Mouse (Mus musculus) kidney, embryonic 14.5 days (tissue): ENCODE results near the gene Josd1. TPM values are rescaled to one million over a fixed set of nuclear protein-coding genes. Genes with fewer than 3 reads are reported as not detected.

Source experiments
- ATAC-seq: fragments of 200-750 bp; cut with Nextera tagmentation; 2 replicates; pipeline ENCODE4 v1.8.0; 2017; ENCODE audit warnings: moderate number of reproducible peaks, mild to moderate bottlenecking, moderate TSS enrichment, moderate library complexity; ENCODE audit not compliant: low FRiP score, low TSS enrichment
- H3K27ac ChIP-seq: fragments of 300-500 bp; sonication (generic); 2 replicates; pipeline ENCODE4 v1.5.1; 2014; ENCODE audit warnings: low read depth, mild to moderate bottlenecking, low read length, moderate library complexity, mixed read lengths
- H3K27me3 ChIP-seq: fragments of 300-500 bp; sonication (generic); 2 replicates; pipeline ENCODE4 v1.6.1; 2014; ENCODE audit warnings: mild to moderate bottlenecking, low read length; ENCODE audit not compliant: control insufficient read depth, insufficient read depth
- H3K36me3 ChIP-seq: fragments of 300-500 bp; sonication (generic); 2 replicates; pipeline ENCODE4 v1.6.1; 2014; ENCODE audit warnings: low read length, mixed read lengths; ENCODE audit not compliant: control insufficient read depth, insufficient read depth
- H3K4me1 ChIP-seq: fragments of 300-500 bp; sonication (generic); 2 replicates; pipeline ENCODE4 v1.6.1; 2014; ENCODE audit warnings: low read length, mixed read lengths; ENCODE audit not compliant: control insufficient read depth, insufficient read depth
- H3K4me2 ChIP-seq: fragments of 300-500 bp; sonication (generic); replicated peaks from 2 replicates; pipeline ENCODE4 v1.6.1; 2014; ENCODE audit warnings: low read depth, mild to moderate bottlenecking, low read length
- H3K4me3 ChIP-seq: fragments of 300-500 bp; sonication (generic); 2 replicates; pipeline ENCODE4 v1.5.1; 2014; ENCODE audit warnings: mild to moderate bottlenecking, low read length
- H3K9ac ChIP-seq: fragments of 300-500 bp; sonication (generic); 2 replicates; pipeline ENCODE4 v1.6.1; 2014; ENCODE audit warnings: low read depth, mild to moderate bottlenecking, low read length, moderate library complexity
- H3K9me3 ChIP-seq: fragments of 300-500 bp; sonication (generic); 2 replicates; pipeline ENCODE4 v1.6.1; 2016; ENCODE audit warnings: low read length; ENCODE audit not compliant: control insufficient read depth
- WGBS: fragments of 180-500 bp; shearing (Covaris S2); extraction: QIAGEN DNeasy Blood & Tissue Kit; methylation state at CpG from one replicate; pipeline ENCODE4 v1.1.7; 2014; 5-methylcytosine and 5-hydroxymethylcytosine counted together
- polyA plus RNA-seq: library from polyadenylated mRNA; unstranded; fragments of >200 nt; fragmentation: Nextera tagmentation; extraction: Ambion mirVana; gene quantifications from 2 replicates; pipeline ENCODE4 v1.2.1, GENCODE M21; 2014

Gene Josd1
- polyA plus RNA-seq, 1 experiment from 2014 or later: 13.0 TPM

GRCm38 (mm10) chr15:79688268-79688956 lies 693 bp upstream of the Josd1 start:
- ATAC-seq: no peak
- 3% methylated on average over 8 of the region's 8 CpGs for WGBS
- peaks cover 50% of the 10 kb centered on the region for H3K4me1 ChIP-seq

GRCm38 (mm10) chr15:79687175-79687574 lies 544 bp downstream of the Josd1 start:
- ATAC-seq: no peak
- H3K9me3 ChIP-seq: no peaks in the 10 kb centered on the region
- H3K4me3 ChIP-seq: peak overlapping the region; percentile 87
- no peaks in the 10 kb centered on the region for H3K27me3 ChIP-seq
- H3K9ac ChIP-seq: peak overlapping the region; percentile 90
- peaks cover 51% of the 10 kb centered on the region for H3K4me1 ChIP-seq
- WGBS: 0% methylated on average over 24 of the region's 33 CpGs
- H3K4me2 ChIP-seq: peak overlapping the region; percentile 73
- no peaks in the 10 kb centered on the region for H3K36me3 ChIP-seq
- H3K27ac ChIP-seq: peak overlapping the region; percentile 92

More at GRCm38 (mm10) chr15:79688268-79688956, 693 bp upstream of the Josd1 start:
- Histone ChIP-seq H3K9ac (peak overlapping the region; percentile 90; the same call in 1 of the 2 replicates), H3K36me3 (no peaks in the 10 kb centered on the region), H3K4me2 (peak overlapping the region; percentile 73), H3K27me3 (no peaks in the 10 kb centered on the region), H3K27ac (peak overlapping the region; percentile 92), H3K9me3 (no peaks in the 10 kb centered on the region), H3K4me3 (peak overlapping the region; percentile 87)

GRCm38 (mm10) chr15:79686046-79686869 lies 1.5 kb downstream of the Josd1 start:
- 17% methylated on average over 15 of the region's 15 CpGs for WGBS
- H3K4me3 ChIP-seq: peak overlapping the region; percentile 87
- no peaks in the 10 kb centered on the region for H3K27me3 ChIP-seq
- peak overlapping the region; percentile 73 for H3K4me2 ChIP-seq
- ATAC-seq: no peak
- no peaks in the 10 kb centered on the region for H3K9me3 ChIP-seq
- peaks cover 44% of the 10 kb centered on the region for H3K4me1 ChIP-seq
- no peaks in the 10 kb centered on the region for H3K36me3 ChIP-seq
- H3K9ac ChIP-seq: peak overlapping the region; percentile 90
- no peak overlapping the region for H3K27ac ChIP-seq

- H3K9ac ChIP-seq: peak overlapping the region; percentile 90
- no peaks in the 10 kb centered on the region for H3K9me3 ChIP-seq
- H3K27ac ChIP-seq: no peak overlapping the region
- H3K4me3 ChIP-seq: peak overlapping the region; percentile 87
- WGBS: 7% methylated on average over 6 of the region's 6 CpGs
- peaks cover 44% of the 10 kb centered on the region for H3K4me1 ChIP-seq
- no peaks in the 10 kb centered on the region for H3K27me3 ChIP-seq
- H3K4me2 ChIP-seq: peak overlapping the region; percentile 73
- ATAC-seq: no peak
- H3K36me3 ChIP-seq: no peaks in the 10 kb centered on the region
Measured at GRCm38 (mm10) chr15:79685141-79685641, 2.5 kb downstream of the Josd1 start.

- Histone ChIP-seq H3K4me3 (peak overlapping the region; percentile 87), H3K9ac (peak overlapping the region; percentile 90; the same call in 1 of the 2 replicates), H3K36me3 (no peaks in the 10 kb centered on the region), H3K4me2 (peak overlapping the region; percentile 73), H3K27me3 (no peaks in the 10 kb centered on the region), H3K27ac (no peak overlapping the region), H3K9me3 (no peaks in the 10 kb centered on the region), H3K4me1 (peaks cover 40% of the 10 kb centered on the region)
- ATAC-seq: no peak
- 77% methylated on average over 6 of the region's 6 CpGs for WGBS
Measured at GRCm38 (mm10) chr15:79684616-79685015, 3.1 kb downstream of the Josd1 start.

- Histone ChIP-seq H3K36me3 (no peaks in the 10 kb centered on the region), H3K9ac (peak overlapping the region; percentile 90; the same call in 1 of the 2 replicates), H3K4me3 (peak overlapping the region; percentile 87), H3K27me3 (no peaks in the 10 kb centered on the region), H3K4me2 (peak overlapping the region; percentile 73), H3K9me3 (no peaks in the 10 kb centered on the region), H3K27ac (no peak overlapping the region), H3K4me1 (peaks cover 35% of the 10 kb centered on the region)
- ATAC-seq: no peak
- WGBS: 71% methylated on average over 19 of the region's 19 CpGs
Measured at GRCm38 (mm10) chr15:79683707-79684465, 3.8 kb downstream of the Josd1 start.

- Histone ChIP-seq H3K27me3 (no peaks in the 10 kb centered on the region), H3K27ac (no peak overlapping the region), H3K36me3 (no peaks in the 10 kb centered on the region), H3K4me3 (no peak overlapping the region), H3K9me3 (no peaks in the 10 kb centered on the region), H3K4me1 (peaks cover 35% of the 10 kb centered on the region), H3K4me2 (no peak overlapping the region), H3K9ac (no peak overlapping the region)
- WGBS: 73% methylated on average over 6 of the region's 6 CpGs
- no peak for ATAC-seq
Measured at GRCm38 (mm10) chr15:79683146-79683545, 4.6 kb downstream of the Josd1 start.

- ATAC-seq: no peak
- H3K9me3 ChIP-seq: no peaks in the 10 kb centered on the region
- H3K27me3 ChIP-seq: no peaks in the 10 kb centered on the region
- H3K27ac ChIP-seq: no peak overlapping the region
- H3K4me2 ChIP-seq: no peak overlapping the region
- no peak overlapping the region for H3K4me3 ChIP-seq
- 82% methylated on average over 4 of the region's 4 CpGs for WGBS
- H3K9ac ChIP-seq: no peak overlapping the region
- peaks cover 35% of the 10 kb centered on the region for H3K4me1 ChIP-seq
- H3K36me3 ChIP-seq: peaks cover 3% of the 10 kb centered on the region; the same call in 1 of the 2 replicates
Measured at GRCm38 (mm10) chr15:79681973-79682372, 5.7 kb downstream of the Josd1 start.
